ENCODE assay signal across 10 mouse cellular contexts in the genomic region with DNA sequence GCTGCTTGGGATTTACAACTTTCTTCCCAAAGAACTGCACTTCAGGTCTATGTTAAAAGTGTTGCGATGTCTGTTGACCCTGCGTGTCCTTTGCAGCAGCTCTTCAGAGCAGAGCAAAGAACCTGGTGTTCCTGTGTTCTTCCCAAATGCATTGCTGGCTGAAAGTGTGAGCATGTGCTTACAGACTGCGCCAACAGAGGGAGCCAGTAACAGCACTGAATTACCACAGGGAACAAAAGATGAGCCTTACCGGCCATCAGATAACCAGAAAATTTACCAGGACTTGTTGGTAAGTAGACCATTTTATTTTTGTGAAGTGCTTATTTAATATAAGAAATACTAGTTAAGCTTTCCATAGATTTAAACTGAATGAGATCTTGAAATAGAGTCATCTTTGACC. TPM values are rescaled to one million over a fixed set of nuclear protein-coding genes. Genes with fewer than 3 reads are reported as not detected.
DNase-seq lines count a peak whose midpoint lies in the region; ATAC-seq and TF ChIP-seq lines count a peak whose summit lies in the region.
"Had no signal": no experiment of that assay in that cellular context is flagged by ENCODE, and none has a peak within 500 bp of the region (broad histone marks: within the 10 kb centered on the region; RNA-seq: fewer than 3 reads in every experiment).

No protein-coding gene starts in this region.

- ATAC-seq in lung, embryonic 14.5 days (ENCODE audit: insufficient read depth), result no peak

- H3K9me3 ChIP-seq in heart, embryonic 10.5 days, result no peaks in the 10 kb centered on the region
- no peaks in the 10 kb centered on the region for H3K9me3 ChIP-seq in lung, embryonic 14.5 days (ENCODE audit: low read depth, low read length)
- H3K9me3 ChIP-seq: embryonic facial prominence, embryonic 13.5 days; limb, embryonic 12.5 days had no signal

- TF ChIP-seq EP300 in heart, adult 2 months (IDR thresholded peaks at IDR 0.05; ENCODE audit: insufficient read depth, low read depth, low read length), result no peak

- intact Hi-C loops in heart, adult 2 months (cut with DNase I), result loop anchor here (1.0 kb wide), 1 partner anchor 47 kb away; no protein-coding TSS in a partner anchor

- no peaks in the 10 kb centered on the region for H3K36me3 ChIP-seq in heart, adult 2 months (ENCODE audit: control insufficient read depth, insufficient read depth, low read length)
- H3K36me3 ChIP-seq in heart, embryonic 10.5 days, result peaks cover 58% of the 10 kb centered on the region
- H3K36me3 ChIP-seq in lung, embryonic 14.5 days (ENCODE audit: insufficient read depth), result peaks cover 60% of the 10 kb centered on the region

- H3K4me2 ChIP-seq in lung, embryonic 14.5 days, result no peak overlapping the region
- H3K4me2 ChIP-seq: embryonic facial prominence, embryonic 13.5 days; limb, embryonic 12.5 days had no signal

- no peaks in the 10 kb centered on the region for H3K79me2 ChIP-seq in heart, adult 2 months (replicated peaks; ENCODE audit: control insufficient read depth, insufficient read depth, low read length)

- 29% methylated on average over 4 of the region's 4 CpGs for WGBS in heart, adult 2 months
- 39% methylated on average over 4 of the region's 4 CpGs for WGBS in heart, embryonic 10.5 days
- WGBS in lung, embryonic 14.5 days, result 34% methylated on average over 4 of the region's 4 CpGs

- peak; percentile 34 to 60 for DNase-seq in heart, adult 2 months
- DNase-seq in heart, embryonic 10.5 days (ENCODE audit: low spot score), result no peak
- DNase-seq in urinary bladder, postnatal 14 days (ENCODE audit: low spot score), result peak; percentile 30
- DNase-seq in urinary bladder, postnatal 4 days (ENCODE audit: low spot score in 2 of 2), result no peak
- peak; percentile 63 for DNase-seq in brain, adult 2 months (ENCODE audit: low read depth, low spot score)
- peak; percentile 65 for DNase-seq in induced T-regulatory cell, adult 2 months (ENCODE audit: low read depth)
- peak; percentile 73 for DNase-seq in lung, embryonic 14.5 days
- no peak for DNase-seq in ovary, adult 18-20 months (ENCODE audit: low spot score)

- H3K4me3 ChIP-seq in heart, adult 2 months, result no peak overlapping the region
- H3K4me3 ChIP-seq in heart, embryonic 10.5 days, result no peak overlapping the region
- no peak overlapping the region for H3K4me3 ChIP-seq in lung, embryonic 14.5 days (ENCODE audit: low read depth, low read length)
- H3K4me3 ChIP-seq: embryonic facial prominence, embryonic 13.5 days; limb, embryonic 12.5 days had no signal

- TF ChIP-seq POLR2A in heart, adult 2 months (IDR thresholded peaks at IDR 0.05; ENCODE audit: insufficient read depth, low read depth, low read length), result no peak

- no peak overlapping the region for H3K9ac ChIP-seq in heart, adult 2 months (ENCODE audit: low read depth, low read length)
- no peak overlapping the region for H3K9ac ChIP-seq in lung, embryonic 14.5 days
- H3K9ac ChIP-seq: embryonic facial prominence, embryonic 13.5 days; limb, embryonic 12.5 days had no signal

- no peaks in the 10 kb centered on the region for H3K4me1 ChIP-seq in heart, adult 2 months (ENCODE audit: control insufficient read depth, insufficient read depth, low read length)
- H3K4me1 ChIP-seq in heart, embryonic 10.5 days, result no peaks in the 10 kb centered on the region
- no peaks in the 10 kb centered on the region for H3K4me1 ChIP-seq in lung, embryonic 14.5 days (ENCODE audit: insufficient read depth)
- H3K4me1 ChIP-seq: embryonic facial prominence, embryonic 13.5 days; limb, embryonic 12.5 days had no signal

- H3K27ac ChIP-seq in heart, adult 2 months, result no peak overlapping the region
- H3K27ac ChIP-seq in heart, embryonic 10.5 days, result no peak overlapping the region
- no peak overlapping the region for H3K27ac ChIP-seq in lung, embryonic 14.5 days (ENCODE audit: low read depth)
- H3K27ac ChIP-seq: embryonic facial prominence, embryonic 13.5 days; limb, embryonic 12.5 days had no signal

- H3K27me3 ChIP-seq in heart, adult 2 months (ENCODE audit: control insufficient read depth, insufficient read depth, low read length), result no peaks in the 10 kb centered on the region
- H3K27me3 ChIP-seq in heart, embryonic 10.5 days (ENCODE audit: insufficient read depth, poor library complexity, severe bottlenecking), result no peaks in the 10 kb centered on the region
- no peaks in the 10 kb centered on the region for H3K27me3 ChIP-seq in lung, embryonic 14.5 days (ENCODE audit: insufficient read depth, low read length)
- H3K27me3 ChIP-seq: embryonic facial prominence, embryonic 13.5 days; limb, embryonic 12.5 days had no signal

- peak; percentile 93 for TF ChIP-seq CTCF in heart, adult 2 months (IDR thresholded peaks at IDR 0.05)
- TF ChIP-seq CTCF in lung, embryonic 14.5 days (IDR thresholded peaks at IDR 0.05; ENCODE audit: low read depth), result peak; percentile 78

RNA-seq across cellular contexts. Expression of a gene that starts 18.0 kb away (rescaled TPM):
- 1 to 10 TPM; 3.1 to 3.3 TPM for total RNA-seq in heart, adult 2 months (2021)
- 2.9 and 4.9 TPM in 2 replicates for polyA plus RNA-seq in heart, adult 2 months (2012; rRNA removed)
- polyA plus RNA-seq in heart, embryonic 10.5 days (2016; fragmentation: Nextera tagmentation; extraction: Ambion mirVana), result 6.7 and 8.3 TPM in 2 replicates
- polyA plus RNA-seq in lung, embryonic 14.5 days (2014; fragmentation: Nextera tagmentation; extraction: Ambion mirVana), result 3.3 and 3.4 TPM in 2 replicates

RNA-seq across cellular contexts. Expression of a gene that starts 38.3 kb away (rescaled TPM):
- under 1 TPM in 1 of 2 experiments, not detected in 1; 0.36 TPM for total RNA-seq in heart, adult 2 months (2021)
- polyA plus RNA-seq in heart, adult 2 months (2012; rRNA removed), result 0.08 and 0.12 TPM in 2 replicates
- 13.0 and 13.5 TPM in 2 replicates for polyA plus RNA-seq in heart, embryonic 10.5 days (2016; fragmentation: Nextera tagmentation; extraction: Ambion mirVana)
- polyA plus RNA-seq in lung, embryonic 14.5 days (2014; fragmentation: Nextera tagmentation; extraction: Ambion mirVana), result 23.3 and 26.0 TPM in 2 replicates

RNA-seq across cellular contexts. Expression of a gene that starts 50.3 kb away (rescaled TPM):
- under 1 TPM; 0.70 to 0.86 TPM for total RNA-seq in heart, adult 2 months (2021)
- 1.9 and 3.9 TPM in 2 replicates for polyA plus RNA-seq in heart, adult 2 months (2012; rRNA removed)
- 19.5 and 29.4 TPM in 2 replicates for polyA plus RNA-seq in heart, embryonic 10.5 days (2016; fragmentation: Nextera tagmentation; extraction: Ambion mirVana)
- polyA plus RNA-seq in lung, embryonic 14.5 days (2014; fragmentation: Nextera tagmentation; extraction: Ambion mirVana), result 13.3 and 15.0 TPM in 2 replicates

RNA-seq across cellular contexts. Expression of a gene that starts 51.2 kb away (rescaled TPM):
- 10 to 100 TPM; 32.2 to 37.2 TPM for total RNA-seq in heart, adult 2 months (2021)
- polyA plus RNA-seq in heart, adult 2 months (2012; rRNA removed), result 7.2 and 12.2 TPM in 2 replicates
- polyA plus RNA-seq in heart, embryonic 10.5 days (2016; fragmentation: Nextera tagmentation; extraction: Ambion mirVana), result 59.6 and 64.4 TPM in 2 replicates
- polyA plus RNA-seq in lung, embryonic 14.5 days (2014; fragmentation: Nextera tagmentation; extraction: Ambion mirVana), result 99.8 and 112 TPM in 2 replicates

Comparison
In these comparisons a context has a peak if more than half of its experiments do, and no peak if none do; other contexts are left out.
1. DNase-seq: peak in heart, adult 2 months (2 of 2), urinary bladder, postnatal 14 days (single experiment), brain, adult 2 months (single experiment), induced T-regulatory cell, adult 2 months (single experiment) and lung, embryonic 14.5 days (single experiment); none in heart, embryonic 10.5 days (single experiment), urinary bladder, postnatal 4 days (0 of 2) and ovary, adult 18-20 months (single experiment).
2. RNA of a gene that starts 38.3 kb away (polyA plus RNA-seq): 23.3 to 26.0 TPM in lung, embryonic 14.5 days and 13.0 to 13.5 TPM in heart, embryonic 10.5 days; 0.08 to 0.12 TPM in heart, adult 2 months; every median in the first group is over 10 times any median in the second.